Mouse (Mus musculus) c-Kit-positive CD71-positive TER-119-positive erythroid progenitor cells, embryonic 14.5 days (primary cell): ENCODE measurements at regions not wholly inside any gene's neighbourhood (a gene's known extent, or its start where the extent isn't known, plus 50 kb on each side); places are given as distances from the start of the nearest gene placed in this dataset.

Experiments
- DNase-seq: peaks from one replicate; pipeline ENCODE4 v3.0.0-alpha.2; 2013; ENCODE audit warnings: low spot score

- peak; percentile 7 for DNase-seq
Observed at GRCm38 (mm10) chr2:116942321-116942791, 63.9 kb downstream of the Tmco5 start.

GRCm38 (mm10) chr2:116948538-116948937, 70.0 kb downstream of the Tmco5 start:
- DNase-seq, result no peak

DNA sequence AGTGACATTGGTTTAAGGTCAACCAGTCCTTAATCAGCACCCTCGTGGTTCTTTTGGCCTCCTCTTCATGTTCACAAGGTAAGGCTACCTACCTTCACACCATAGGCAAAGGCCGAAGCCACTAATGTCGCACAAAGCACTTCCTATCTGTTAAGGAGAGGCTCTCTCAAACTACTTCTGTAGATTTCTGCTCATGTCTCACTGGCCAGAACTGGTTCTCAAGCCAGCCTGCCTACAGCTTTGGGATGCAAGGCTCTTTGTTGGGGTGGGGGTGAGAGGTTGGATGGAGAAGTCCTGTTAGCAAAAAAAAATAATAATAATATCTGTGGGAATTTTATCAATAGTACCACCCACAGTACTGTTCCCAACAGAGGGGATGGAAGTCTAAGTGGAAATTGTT, 71.2 kb downstream of the Tmco5 start:
- no peak for DNase-seq

DNA sequence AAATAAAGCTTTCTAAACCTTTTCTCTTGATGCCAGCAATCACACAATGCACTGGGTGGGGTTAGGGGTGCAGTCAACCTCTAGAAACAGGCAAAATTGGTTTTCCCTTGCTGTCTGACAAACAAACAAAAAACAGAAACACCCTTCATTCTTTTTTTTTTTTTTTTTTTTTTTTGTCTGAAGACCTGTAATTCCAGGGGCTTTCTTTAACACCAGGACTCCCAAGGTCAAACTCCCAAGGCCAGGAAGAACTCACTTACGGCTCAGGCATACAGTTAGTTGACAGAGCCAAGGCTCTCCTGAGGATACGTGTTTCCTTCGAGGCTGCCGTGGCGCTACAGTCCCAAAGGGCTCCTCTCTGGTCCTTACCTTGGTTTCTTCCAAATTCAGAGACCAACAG, 71.7 kb downstream of the Tmco5 start:
- no peak for DNase-seq

- DNase-seq, result no peak
Observed at GRCm38 (mm10) chr2:116951481-116951880, 73.0 kb downstream of the Tmco5 start.

DNA sequence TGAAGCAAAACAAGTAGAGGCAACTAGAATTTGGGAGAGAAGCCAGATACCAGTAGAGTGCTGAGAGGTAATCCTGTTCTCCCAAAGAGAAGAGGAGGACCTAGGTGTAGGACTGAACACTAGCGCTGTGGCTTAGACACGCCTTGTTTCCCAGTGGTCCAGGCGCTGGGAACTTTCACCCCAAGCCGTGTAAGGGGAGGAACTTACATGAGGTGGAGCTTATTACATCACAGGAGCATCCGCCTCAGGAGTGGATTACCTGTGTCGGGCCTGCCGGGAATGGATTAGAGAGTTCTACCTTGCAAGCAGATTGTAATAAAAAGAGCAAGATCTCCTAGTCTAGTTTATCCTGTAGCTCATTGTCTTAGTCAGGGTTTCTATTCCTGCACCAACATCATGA, 75.8 kb downstream of the Tmco5 start:
- no peak for DNase-seq

DNA sequence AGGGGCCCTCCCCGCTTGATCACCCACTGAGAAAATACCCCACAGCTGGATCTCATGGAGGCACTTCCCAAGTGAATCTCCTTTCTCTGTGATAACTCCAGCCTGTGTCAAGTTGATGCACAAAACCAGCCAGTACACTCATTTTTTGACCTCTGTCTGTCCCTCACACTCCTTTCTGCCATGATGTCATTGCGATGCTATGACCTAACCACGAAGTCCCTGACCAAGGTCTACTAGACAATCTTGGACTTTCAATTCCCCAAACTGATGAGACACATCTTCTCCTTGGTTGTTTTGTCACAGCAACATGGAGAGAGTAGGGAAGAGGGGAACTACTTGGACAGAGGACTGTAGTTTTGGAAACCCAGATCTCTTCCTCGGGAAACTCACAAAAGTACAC, 76.4 kb downstream of the Tmco5 start:
- no peak for DNase-seq

DNA sequence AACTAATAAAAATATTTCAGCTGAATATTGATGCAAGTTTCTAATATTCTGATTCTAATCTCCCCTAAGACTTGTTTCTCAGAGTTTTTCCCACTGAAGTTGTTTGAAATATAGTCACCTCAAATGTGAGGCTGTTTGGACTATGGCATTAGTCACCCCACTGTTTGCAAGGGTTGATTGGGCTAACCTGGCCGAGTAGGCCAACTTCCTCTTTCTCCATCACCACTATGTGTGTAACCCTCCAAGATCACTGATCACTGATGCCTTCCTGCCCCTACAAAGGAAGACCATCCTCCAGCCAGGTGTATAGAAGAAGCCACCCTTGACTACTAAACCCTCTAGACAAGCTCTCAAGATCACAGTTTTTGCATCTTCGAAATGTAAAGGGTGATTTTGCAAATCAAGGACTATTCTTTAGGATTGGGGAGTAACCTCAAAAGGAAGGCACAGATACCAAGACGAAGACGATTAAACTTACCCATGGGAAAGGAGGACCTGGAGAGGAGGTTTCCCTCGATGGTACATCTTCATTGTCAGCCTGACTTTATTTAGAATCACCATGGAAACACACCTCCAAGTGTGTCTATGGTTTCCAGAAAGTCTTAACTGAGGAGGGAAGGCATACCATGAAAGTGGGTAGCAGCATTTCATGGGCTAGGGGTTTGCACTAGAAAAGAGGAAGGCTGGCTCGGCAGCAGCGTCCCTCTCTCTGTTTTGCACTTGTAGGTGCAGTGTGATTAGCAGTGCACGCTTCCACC, 84.8 kb downstream of the Tmco5 start:
- no peak for DNase-seq

GRCm38 (mm10) chr2:116966266-116966665, 87.8 kb downstream of the Tmco5 start:
- DNase-seq, result no peak

- no peak for DNase-seq
Observed at GRCm38 (mm10) chr2:116971666-116972613, 93.4 kb downstream of the Tmco5 start.

DNA sequence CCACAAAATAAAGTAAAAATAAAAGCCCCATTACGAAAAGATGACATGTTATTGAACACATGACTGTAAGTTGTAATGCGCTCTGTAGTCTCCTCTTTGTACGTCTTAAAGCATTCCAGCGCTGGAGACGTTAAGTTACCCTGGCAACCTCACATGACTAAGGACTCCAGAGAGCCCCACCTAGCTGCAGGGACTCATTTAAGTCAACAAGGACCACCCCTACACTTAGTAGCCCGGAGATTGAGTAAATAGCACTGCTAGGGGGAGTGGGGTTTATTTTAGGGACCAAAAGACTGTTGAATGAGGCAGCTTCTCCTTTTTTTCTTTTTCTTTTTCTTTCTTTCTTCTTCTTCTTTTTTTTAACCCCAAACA, 94.1 kb downstream of the Tmco5 start:
- no peak for DNase-seq

GRCm38 (mm10) chr2:116973441-116973840, 95.0 kb downstream of the Tmco5 start:
- no peak for DNase-seq

- no peak for DNase-seq
Observed at GRCm38 (mm10) chr2:116974152-116974551, 95.7 kb downstream of the Tmco5 start.

GRCm38 (mm10) chr2:116974569-116975060, 96.1 kb downstream of the Tmco5 start:
- DNase-seq, result no peak

- DNase-seq, result no peak
Observed at GRCm38 (mm10) chr2:116975091-116975600, 96.7 kb downstream of the Tmco5 start.

- DNase-seq, result no peak
Observed at GRCm38 (mm10) chr2:116975601-116976431, 97.3 kb downstream of the Tmco5 start.

DNA sequence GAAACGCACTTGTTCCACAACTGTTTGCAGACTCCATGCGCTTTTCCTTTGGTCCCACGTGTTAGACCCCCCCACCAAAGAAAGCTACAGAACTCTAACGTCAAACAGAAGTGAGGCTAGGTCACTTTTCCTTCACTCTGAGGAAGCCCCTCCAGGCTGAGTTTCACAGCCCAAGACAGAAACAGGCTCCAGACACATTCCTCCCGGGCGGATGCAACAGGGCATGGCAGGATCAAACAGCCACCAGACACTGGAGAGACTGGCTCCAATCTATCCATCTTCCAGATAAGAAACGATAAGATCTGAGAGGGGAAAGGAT, 97.9 kb downstream of the Tmco5 start:
- DNase-seq, result no peak

GRCm38 (mm10) chr2:116976951-116977503, 98.5 kb downstream of the Tmco5 start:
- no peak for DNase-seq

- DNase-seq, result no peak
Observed at GRCm38 (mm10) chr2:116977771-116978600, 99.5 kb downstream of the Tmco5 start.

DNA sequence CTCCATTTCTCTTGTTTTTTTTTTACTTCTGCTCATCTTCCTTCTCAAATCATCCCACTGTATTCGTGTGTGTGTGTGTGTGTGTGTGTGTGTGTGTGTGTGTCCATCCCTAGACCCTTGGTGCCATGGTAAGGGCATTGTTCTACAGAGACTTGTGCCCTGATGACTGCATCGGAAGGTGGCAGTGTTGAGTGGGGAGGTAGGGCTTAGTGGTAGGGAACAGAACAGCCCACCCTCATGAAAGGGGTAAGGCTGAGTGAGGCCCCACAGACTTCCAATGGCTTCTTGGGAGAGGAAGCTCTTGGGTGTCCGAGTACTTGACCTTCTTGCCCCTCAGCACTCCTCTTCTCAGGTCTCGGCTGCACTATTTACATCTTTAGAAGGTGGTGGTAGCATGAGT, 100.3 kb downstream of the Tmco5 start:
- no peak for DNase-seq
